Mouse (Mus musculus) macrophage (primary cell): ENCODE data around the gene Chaf1a. TPM values are rescaled to one million over a fixed set of nuclear protein-coding genes. Genes with fewer than 3 reads are reported as not detected.
"Not testable (repeated sequence)": the region's sequence is repeated elsewhere in the genome, so short reads cannot be mapped to it uniquely, and the experiment has no call there.

Source experiments
- H3K27ac ChIP-seq: fragments of 350-480 bp; formaldehyde crosslinking; 2 replicates; pipeline ENCODE4 v1.9.0; 2021
- H3K36me3 ChIP-seq: fragments of 350-480 bp; formaldehyde crosslinking; 2 replicates; pipeline ENCODE4 v1.9.0; 2021; ENCODE audit errors: inconsistent target
- H3K4me3 ChIP-seq: fragments of 350-480 bp; formaldehyde crosslinking; 2 replicates; pipeline ENCODE4 v1.9.0; 2021; ENCODE audit errors: inconsistent target
- H3K79me2 ChIP-seq: fragments of 350-480 bp; formaldehyde crosslinking; 2 replicates; pipeline ENCODE4 v1.9.0; 2021; ENCODE audit errors: inconsistent target
- WGBS: methylation state at CpG from one replicate; pipeline ENCODE4 v1.1.7; 2026; ENCODE audit warnings: inconsistent platforms; ENCODE audit not compliant: missing documents; 5-methylcytosine and 5-hydroxymethylcytosine counted together
- polyA plus RNA-seq: library from polyadenylated mRNA; stranded (reverse); fragments of 250-400 nt; gene quantifications from 3 replicates; pipeline ENCODE4 v1.2.4, GENCODE M21; 2018; ENCODE audit warnings: inconsistent platforms

The Chaf1a gene
- polyA plus RNA-seq, 1 experiment from 2014 or later: 6.2 TPM

DNA sequence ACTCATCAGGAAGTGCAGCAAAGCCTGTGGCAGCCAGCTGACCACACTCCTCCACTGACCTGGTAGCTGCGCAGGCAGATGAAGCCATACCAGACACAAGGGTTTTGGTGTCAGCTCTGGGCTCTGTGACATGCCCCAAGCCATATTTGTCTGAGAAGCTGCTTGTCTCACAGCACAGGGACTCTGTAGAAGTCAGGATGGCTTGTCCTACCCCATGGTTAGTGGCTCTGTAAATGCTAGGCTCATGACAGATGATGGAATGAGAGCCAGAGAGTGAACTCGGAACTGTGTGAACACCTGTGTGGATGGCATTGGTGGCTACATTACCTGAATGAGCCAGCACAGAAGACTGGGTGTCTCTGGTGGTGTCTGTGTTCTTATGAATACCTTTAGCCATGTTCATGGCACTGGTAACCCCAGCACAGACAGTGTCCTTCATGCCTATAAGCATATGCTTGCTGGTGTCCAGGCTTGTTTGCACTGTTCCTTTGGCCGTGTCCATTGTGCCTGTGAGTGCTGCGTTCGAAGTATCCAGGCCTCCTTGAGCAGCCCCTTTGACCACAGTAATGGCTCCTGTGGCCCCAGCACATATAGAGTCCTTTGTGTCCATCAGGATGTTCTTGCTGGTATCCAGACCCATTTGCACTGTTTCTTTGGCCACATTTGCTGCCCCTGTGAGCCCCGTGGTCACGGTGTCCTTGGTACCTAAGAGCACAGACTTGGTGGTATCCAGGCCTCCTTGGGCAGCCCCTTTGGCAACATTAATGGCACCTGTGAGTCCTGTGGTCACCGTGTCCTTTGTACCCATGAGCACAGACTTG, 63.4 kb downstream of the Chaf1a start:
- peaks cover 37% of the 10 kb centered on the region for H3K36me3 ChIP-seq
- H3K79me2 ChIP-seq: no peaks in the 10 kb centered on the region
- no peak overlapping the region for H3K27ac ChIP-seq
- H3K4me3 ChIP-seq: no peak overlapping the region
- WGBS: 97% methylated on average over 8 of the region's 8 CpGs

DNA sequence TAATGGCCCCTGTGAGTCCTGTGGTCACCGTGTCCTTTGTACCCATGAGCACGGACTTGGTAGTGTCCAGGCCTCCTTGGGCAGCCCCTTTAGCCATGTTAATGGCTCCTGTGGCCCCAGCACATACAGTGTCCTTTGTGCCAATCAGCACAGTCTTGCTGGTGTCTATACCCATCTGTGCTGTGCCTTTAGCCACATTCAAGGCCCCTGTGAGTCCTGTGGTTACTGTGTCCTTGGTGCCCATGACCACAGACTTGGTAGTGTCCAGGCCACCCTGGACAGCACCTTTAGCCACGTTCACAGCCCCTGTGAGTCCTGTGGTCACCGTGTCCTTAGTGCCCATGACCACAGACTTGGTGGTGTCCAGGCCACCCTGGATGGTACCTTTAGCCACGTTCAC, 64.6 kb downstream of the Chaf1a start:
- not testable (repeated sequence) for H3K79me2 ChIP-seq, H3K4me3 ChIP-seq, H3K27ac ChIP-seq
- no CpG with 5 or more reads among the region's 5 CpGs for WGBS
- H3K36me3 ChIP-seq: peaks cover 28% of the 10 kb centered on the region

DNA sequence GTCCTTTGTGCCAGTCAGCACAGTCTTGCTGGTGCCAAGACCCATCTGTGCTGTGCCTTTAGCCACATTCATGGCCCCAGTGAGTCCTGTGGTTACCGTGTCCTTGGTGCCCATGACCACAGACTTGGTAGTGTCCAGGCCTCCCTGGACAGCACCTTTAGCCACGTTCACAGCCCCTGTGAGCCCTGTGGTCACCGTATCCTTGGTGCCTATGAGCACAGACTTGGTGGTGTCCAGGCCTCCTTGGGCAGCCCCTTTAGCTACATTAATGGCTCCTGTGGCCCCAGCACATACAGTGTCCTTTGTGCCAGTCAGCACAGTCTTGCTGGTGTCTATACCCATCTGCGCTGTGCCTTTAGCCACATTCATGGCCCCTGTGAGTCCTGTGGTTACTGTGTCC, 66.2 kb downstream of the Chaf1a start:
- not testable (repeated sequence) for H3K27ac ChIP-seq, H3K4me3 ChIP-seq, H3K79me2 ChIP-seq
- peaks cover 12% of the 10 kb centered on the region for H3K36me3 ChIP-seq
- WGBS: 95% methylated on average over 4 of the region's 4 CpGs

DNA sequence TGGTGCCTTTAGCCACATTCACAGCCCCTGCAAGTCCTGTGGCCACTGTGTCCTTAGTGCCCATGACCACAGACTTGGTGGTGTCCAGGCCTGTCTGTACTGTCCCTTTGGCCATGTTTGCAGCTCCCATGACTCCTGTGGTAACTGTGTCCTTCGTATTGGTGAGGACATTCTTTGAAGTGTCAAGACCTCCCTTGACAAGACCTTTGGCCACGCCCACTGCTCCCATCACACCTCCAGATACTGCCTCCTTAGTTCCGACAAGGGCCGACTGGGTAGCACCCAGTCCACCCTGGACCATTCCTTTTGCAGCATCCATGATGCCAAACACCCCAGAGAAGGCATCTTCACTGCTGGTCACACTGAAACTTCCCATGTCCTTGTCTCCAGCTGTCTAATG, 66.7 kb downstream of the Chaf1a start:
- Histone ChIP-seq H3K4me3 (no peak overlapping the region), H3K27ac (no peak overlapping the region), H3K36me3 (peaks cover 9% of the 10 kb centered on the region), H3K79me2 (no peaks in the 10 kb centered on the region)
- 90% methylated on average over 4 of the region's 4 CpGs for WGBS

DNA sequence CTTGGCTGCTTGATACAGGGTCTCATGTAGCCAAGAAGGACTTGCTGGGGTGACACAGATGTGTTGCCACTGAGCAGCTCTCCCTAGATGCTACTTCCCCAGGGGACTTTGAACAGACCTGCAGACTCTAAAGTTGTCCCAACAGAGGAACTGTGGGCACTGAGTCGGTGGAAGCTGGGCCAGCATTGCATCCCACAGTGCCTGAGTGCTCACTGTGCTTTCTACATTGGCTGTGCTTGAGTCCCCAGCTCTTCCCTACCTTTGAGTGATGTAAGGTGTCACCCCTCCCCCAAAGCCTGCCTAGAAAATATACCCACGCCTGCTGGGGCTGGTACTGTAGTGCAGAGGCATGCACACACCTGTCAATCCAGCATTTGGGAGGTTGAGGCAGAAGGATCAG, 67.5 kb downstream of the Chaf1a start:
- H3K4me3 ChIP-seq: no peak overlapping the region
- H3K27ac ChIP-seq: no peak overlapping the region
- H3K36me3 ChIP-seq: peaks cover 7% of the 10 kb centered on the region
- no peaks in the 10 kb centered on the region for H3K79me2 ChIP-seq
- WGBS: 84% methylated on average over 2 of the region's 2 CpGs

DNA sequence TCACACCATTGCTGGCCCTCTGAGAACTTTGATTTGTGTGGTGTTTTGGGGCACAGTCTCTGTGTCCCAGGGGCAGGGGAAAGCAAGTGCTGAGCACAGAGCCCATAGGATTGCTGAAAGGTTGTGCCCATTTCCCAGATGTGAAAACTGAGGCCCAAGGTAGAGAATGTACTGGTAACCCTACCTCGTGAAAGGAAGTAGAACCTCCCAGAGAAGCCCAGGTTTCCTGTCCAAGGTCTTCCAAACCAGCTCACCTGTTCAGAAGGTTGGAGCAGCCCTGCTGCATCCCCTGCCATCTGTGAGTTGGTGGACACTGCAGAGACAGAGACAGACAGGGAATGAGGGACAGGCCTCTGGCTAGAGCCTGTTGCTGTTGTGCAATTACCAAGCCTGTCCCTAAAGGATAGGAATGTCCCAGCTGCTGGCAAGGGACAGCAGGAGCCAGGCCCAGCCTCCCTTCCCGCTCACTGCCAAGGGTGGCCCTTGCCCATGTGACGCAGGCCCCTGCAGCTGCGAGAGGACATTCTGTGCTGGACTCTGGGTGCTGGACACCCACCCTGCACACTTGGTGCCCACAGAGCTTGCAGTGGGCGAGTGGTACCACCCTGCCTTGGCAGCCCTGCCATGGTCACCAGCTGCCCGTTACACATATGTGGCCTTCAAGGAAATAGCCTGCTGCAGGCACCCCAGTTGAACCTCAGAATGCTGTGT, 68.2 kb downstream of the Chaf1a start:
- Histone ChIP-seq H3K27ac (no peak overlapping the region), H3K79me2 (no peaks in the 10 kb centered on the region), H3K36me3 (no peaks in the 10 kb centered on the region; the same call in 1 of the 2 replicates), H3K4me3 (no peak overlapping the region)
- 91% methylated on average over 6 of the region's 6 CpGs for WGBS

DNA sequence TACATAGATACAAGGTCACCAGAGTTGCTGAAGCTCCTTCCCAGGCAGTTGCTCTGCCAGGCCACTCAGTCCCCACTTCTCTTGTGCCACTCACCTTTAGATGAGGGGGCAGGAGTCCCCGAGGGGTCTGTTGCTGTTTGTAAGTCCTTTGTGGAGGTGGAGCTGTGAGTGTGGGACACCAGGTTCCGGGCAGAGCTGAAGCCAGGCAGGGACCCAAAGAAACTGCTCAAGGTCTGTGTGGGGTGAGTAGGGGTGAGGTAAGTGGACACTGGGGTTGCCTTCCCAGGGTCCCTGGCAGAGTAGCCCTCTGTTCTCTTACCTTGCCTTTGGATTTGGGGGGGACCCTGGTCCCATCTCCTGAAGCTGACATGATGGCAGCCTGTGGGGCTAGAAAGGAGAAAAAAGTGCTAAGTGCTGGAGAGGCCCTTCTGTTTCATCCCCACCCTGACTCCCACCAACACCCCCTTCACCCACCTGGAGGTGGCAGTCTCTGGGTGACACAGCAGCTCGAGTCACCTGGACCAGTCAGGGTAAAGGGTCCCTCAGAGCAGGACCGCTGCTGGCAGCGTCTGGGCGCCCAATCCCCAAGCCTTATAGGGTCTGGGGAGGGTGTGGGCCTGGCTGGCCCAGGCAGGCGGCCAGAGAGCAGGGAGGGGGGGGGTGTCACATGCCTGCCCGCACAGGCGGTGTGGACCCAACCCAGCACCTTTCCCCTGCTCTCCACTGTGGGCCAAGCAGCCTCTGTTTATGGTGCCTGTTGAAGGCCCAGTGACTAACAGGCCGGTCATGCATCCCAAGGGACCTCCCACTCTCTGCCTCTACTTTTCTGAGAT, 69.2 kb downstream of the Chaf1a start, which contains the start of gene Plin4:
Plin4 (minus strand) TSS at position 585 of the 833 bp plus-strand sequence.
- no peaks in the 10 kb centered on the region for H3K79me2 ChIP-seq
- no peaks in the 10 kb centered on the region for H3K36me3 ChIP-seq
- no peak within 1 kb of the TSS for H3K27ac ChIP-seq
- WGBS: 87% methylated on average over 9 of the region's 10 CpGs
- H3K4me3 ChIP-seq: no peak within 1 kb of the TSS

DNA sequence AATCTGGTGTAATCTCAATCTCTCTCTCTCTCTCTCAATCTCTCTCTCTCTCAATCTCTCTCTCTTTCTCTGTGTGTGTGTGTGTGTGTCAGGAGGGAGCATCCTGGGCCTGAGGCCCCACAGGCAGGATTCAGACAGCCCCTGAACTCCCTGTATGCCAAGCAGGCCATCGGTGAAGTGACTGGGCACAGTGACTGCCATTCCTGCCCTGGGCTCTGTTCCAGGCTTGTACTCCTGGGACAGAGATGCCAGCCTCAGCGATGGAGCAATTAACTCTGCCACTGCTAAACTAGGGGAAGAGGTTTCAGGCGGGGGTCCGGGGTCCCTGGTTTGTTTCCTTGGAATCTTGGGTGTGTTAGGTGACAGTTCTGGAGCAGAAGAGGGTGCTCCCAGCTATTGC, 70.3 kb downstream of the Chaf1a start:
- H3K79me2 ChIP-seq: no peaks in the 10 kb centered on the region
- H3K4me3 ChIP-seq: no peak overlapping the region
- H3K36me3 ChIP-seq: no peaks in the 10 kb centered on the region
- WGBS: 77% methylated on average over 4 of the region's 4 CpGs
- no peak overlapping the region for H3K27ac ChIP-seq

DNA sequence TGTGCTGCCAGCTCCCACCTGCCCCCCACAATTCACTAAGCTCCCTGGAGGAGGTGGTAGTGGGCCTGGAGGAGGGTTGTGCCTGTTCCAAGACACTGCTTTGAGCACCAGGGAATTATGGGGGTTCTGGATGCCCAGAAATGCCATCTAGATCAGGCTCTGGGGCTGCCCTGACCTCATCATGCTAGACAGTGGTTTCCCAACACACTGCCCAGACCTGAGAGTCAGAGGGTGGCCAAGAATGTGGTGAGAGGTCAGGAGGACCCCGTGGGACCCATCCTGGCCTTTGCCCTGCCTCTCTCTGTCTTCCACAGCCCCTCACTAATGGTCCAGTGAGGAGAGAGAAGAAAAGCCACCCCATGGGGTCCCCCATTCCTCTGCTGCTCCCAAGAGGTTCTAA, 70.8 kb downstream of the Chaf1a start:
- WGBS: 36% methylated on average over 1 of the region's 1 CpGs
- Histone ChIP-seq H3K79me2 (no peaks in the 10 kb centered on the region), H3K36me3 (no peaks in the 10 kb centered on the region), H3K4me3 (no peak overlapping the region), H3K27ac (no peak overlapping the region)

DNA sequence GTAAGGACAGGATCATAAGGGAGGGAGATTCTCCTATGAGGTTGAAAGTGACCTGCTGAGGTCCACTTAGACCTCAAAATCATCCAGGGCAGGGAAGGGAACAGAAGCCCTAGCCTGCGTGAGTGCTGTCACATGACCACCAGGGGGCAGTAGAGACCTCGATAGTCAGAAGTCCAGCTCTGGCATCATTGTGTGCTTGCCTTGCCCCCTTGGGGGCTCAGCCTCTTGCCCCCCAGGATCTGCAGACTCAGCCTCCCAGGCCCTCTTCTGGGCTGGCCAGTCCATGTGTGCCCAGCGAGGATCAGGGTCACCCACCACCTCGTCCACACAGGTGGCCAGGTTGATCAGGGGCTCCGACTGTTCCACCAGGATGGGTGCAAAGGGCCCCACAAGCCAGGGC, 71.6 kb downstream of the Chaf1a start:
- WGBS: 47% methylated on average over 5 of the region's 5 CpGs
- no peaks in the 10 kb centered on the region for H3K79me2 ChIP-seq
- no peak overlapping the region for H3K4me3 ChIP-seq
- no peak overlapping the region for H3K27ac ChIP-seq
- H3K36me3 ChIP-seq: no peaks in the 10 kb centered on the region

DNA sequence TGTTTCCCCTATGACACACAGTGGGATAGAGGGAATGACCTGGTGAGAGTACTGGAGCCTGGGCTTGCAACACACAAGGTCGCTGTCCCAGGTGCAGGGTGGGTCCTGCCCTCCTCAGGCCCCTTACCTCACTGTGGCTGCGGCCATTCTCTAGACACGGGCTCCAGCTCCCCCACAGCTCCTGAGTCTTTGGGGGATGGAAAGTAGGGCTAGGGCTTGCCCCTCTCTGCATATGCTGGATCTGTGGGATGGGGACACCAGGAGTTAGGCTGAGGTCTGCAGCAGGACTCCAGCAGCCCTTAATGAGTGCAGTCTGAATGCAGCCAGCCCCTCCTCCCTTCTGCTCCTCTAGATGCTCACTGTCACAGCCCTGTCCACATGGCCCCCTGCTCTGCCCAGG, 72.5 kb downstream of the Chaf1a start:
- no peaks in the 10 kb centered on the region for H3K79me2 ChIP-seq
- no peak overlapping the region for H3K4me3 ChIP-seq
- H3K36me3 ChIP-seq: no peaks in the 10 kb centered on the region
- WGBS: 88% methylated on average over 3 of the region's 3 CpGs
- no peak overlapping the region for H3K27ac ChIP-seq

DNA sequence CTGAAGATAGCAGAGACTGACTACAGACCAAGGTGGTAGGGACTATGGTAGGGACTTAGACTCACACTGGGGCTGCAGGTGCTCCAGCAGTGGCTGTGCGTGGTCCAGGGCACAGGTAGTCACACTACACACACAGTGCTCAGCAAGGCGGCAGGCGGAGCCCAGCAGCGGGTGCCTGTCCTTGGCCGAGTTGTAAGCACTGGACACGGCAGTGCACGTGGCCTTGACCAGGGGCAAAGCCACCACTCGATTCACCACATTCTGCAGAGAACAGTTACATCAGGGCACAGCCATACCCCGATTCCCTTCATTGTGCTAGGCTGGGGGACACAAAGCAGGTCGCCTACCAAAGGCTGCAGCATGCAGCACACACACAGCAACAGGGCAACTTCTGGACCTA, 76.0 kb downstream of the Chaf1a start:
- no peaks in the 10 kb centered on the region for H3K36me3 ChIP-seq
- H3K4me3 ChIP-seq: no peak overlapping the region
- no peaks in the 10 kb centered on the region for H3K79me2 ChIP-seq
- H3K27ac ChIP-seq: no peak overlapping the region
- WGBS: 75% methylated on average over 10 of the region's 10 CpGs

DNA sequence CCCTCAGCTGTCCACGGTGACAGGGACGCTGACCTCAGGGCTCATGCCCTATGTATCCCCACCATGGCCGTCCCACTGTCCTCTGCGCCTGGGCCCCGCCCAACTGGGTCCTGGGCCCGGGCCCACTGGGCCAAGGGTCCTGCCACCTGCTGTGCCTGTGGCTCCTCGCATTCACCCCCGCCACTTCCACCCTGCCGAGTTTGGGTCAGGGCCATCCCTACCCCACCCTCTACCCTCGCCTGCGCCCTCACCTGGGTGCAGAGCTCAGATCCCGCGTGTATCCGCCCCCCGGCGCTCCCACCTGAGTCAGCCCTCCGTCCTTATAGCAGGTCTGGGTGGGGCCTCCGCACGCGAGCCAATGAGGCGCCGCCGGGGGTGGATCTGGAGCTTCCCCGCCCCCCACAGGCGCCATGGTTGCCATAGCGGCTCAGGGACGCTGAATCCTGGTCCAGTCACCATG, 77.0 kb downstream of the Chaf1a start, which contains the start of gene Plin5:
Plin5 (minus strand) TSS at position 346 of the 460 bp plus-strand sequence.
- WGBS: 5% methylated on average over 27 of the region's 27 CpGs
- no peak within 1 kb of the TSS for H3K4me3 ChIP-seq

DNA sequence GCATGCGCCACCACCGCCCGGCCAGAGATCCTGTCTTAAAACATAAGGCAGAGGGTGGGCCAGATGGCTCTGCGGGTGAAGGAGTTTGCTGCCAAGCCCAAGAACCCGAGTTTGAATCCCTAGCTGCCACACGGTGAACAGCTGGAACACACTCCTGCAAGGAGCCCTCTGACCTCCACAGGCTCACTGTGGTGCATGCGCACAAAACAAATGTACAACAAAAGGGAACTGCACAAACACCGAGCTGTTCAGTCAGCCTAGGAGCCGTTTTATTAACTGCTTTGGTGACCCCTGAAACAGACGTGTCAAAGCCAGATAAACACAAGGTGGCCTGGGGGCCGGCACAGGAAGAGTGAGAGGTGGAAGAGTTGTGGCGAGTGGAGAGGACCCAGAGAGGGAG, 79.2 kb downstream of the Chaf1a start:
- Histone ChIP-seq H3K79me2 (no peaks in the 10 kb centered on the region), H3K36me3 (no peaks in the 10 kb centered on the region), H3K27ac (no peak overlapping the region), H3K4me3 (no peak overlapping the region)
- WGBS: 38% methylated on average over 12 of the region's 12 CpGs

More for the DNA sequence above, 77.0 kb downstream of the Chaf1a start, which contains the start of gene Plin5:
- Histone ChIP-seq H3K79me2 (no peaks in the 10 kb centered on the region), H3K36me3 (no peaks in the 10 kb centered on the region), H3K27ac (no peak within 1 kb of the TSS)
